Mouse (Mus musculus) ES-Bruce4 (cell line): ENCODE measurements around the gene Foxp2. TPM values are rescaled to one million over a fixed set of nuclear protein-coding genes. Genes with fewer than 3 reads are reported as not detected.

ENCODE experiments used
- H3K27ac ChIP-seq: 2 replicates; pipeline ENCODE4 v1.5.1; 2012; ENCODE audit warnings: low read length, inconsistent platforms; ENCODE audit not compliant: insufficient read depth
- H3K27me3 ChIP-seq: 2 replicates; pipeline ENCODE4 v1.6.1; 2012; ENCODE audit warnings: mild to moderate bottlenecking, low read length, inconsistent platforms; ENCODE audit not compliant: control insufficient read depth, poor library complexity, insufficient read depth, severe bottlenecking
- H3K36me3 ChIP-seq: 2 replicates; pipeline ENCODE4 v1.6.1; 2012; ENCODE audit warnings: inconsistent platforms, mild to moderate bottlenecking, low read length, moderate library complexity; ENCODE audit not compliant: control insufficient read depth, poor library complexity, insufficient read depth, severe bottlenecking
- H3K4me1 ChIP-seq: one replicate; pipeline ENCODE4 v1.8.1; 2011; ENCODE audit warnings: low read length; ENCODE audit not compliant: control insufficient read depth, insufficient read depth
- H3K4me3 ChIP-seq: 2 replicates; pipeline ENCODE4 v1.5.1; 2011; ENCODE audit warnings: low read depth, mild to moderate bottlenecking, low read length
- H3K9ac ChIP-seq: 2 replicates; pipeline ENCODE4 v1.6.1; 2012; ENCODE audit warnings: low read depth, mild to moderate bottlenecking, inconsistent platforms; ENCODE audit not compliant: poor library complexity, severe bottlenecking
- H3K9me3 ChIP-seq: replicated peaks from 2 replicates; pipeline ENCODE4 v1.6.1; 2012; ENCODE audit warnings: mild to moderate bottlenecking, low read length, inconsistent platforms; ENCODE audit not compliant: control insufficient read depth, poor library complexity, insufficient read depth, severe bottlenecking
- CTCF ChIP-seq: IDR thresholded peaks from one replicate; pipeline ENCODE4 v1.8.1; 2011; ENCODE audit warnings: low read depth, low read length
- EP300 ChIP-seq: IDR thresholded peaks from 2 replicates; pipeline ENCODE4 v1.6.1; 2011; ENCODE audit warnings: low read depth, low read length; ENCODE audit not compliant: insufficient read depth
- POLR2A ChIP-seq: IDR thresholded peaks from one replicate; pipeline ENCODE4 v1.8.1; 2011; ENCODE audit warnings: low read length; ENCODE audit not compliant: insufficient read depth
- polyA plus RNA-seq: library from polyadenylated mRNA; stranded (reverse); fragments of >200 nt; gene quantifications from 2 replicates; pipeline ENCODE4 v1.2.4, GENCODE M21; 2011; ENCODE audit warnings: low read depth; ENCODE audit not compliant: missing spikeins, insufficient read depth, insufficient read length

Foxp2 gene
- polyA plus RNA-seq, 1 experiment, result 1.3 TPM

GRCm38 (mm10) chr6:15242176-15242942 lies 341.2 kb downstream of the Foxp2 start:
- H3K9me3 ChIP-seq, result no peaks in the 10 kb centered on the region
- TF ChIP-seq CTCF, result no peak
- no peak overlapping the region for H3K27ac ChIP-seq
- H3K27me3 ChIP-seq, result no peaks in the 10 kb centered on the region
- no peak overlapping the region for H3K4me3 ChIP-seq
- H3K4me1 ChIP-seq, result no peaks in the 10 kb centered on the region
- H3K36me3 ChIP-seq, result no peaks in the 10 kb centered on the region
- H3K9ac ChIP-seq, result no peak overlapping the region

GRCm38 (mm10) chr6:15257393-15257792 lies 356.2 kb downstream of the Foxp2 start:
- Histone ChIP-seq H3K9me3 (no peaks in the 10 kb centered on the region), H3K27me3 (no peaks in the 10 kb centered on the region; the same call in 1 of the 2 replicates), H3K36me3 (no peaks in the 10 kb centered on the region), H3K9ac (no peak overlapping the region), H3K4me3 (no peak overlapping the region), H3K27ac (no peak overlapping the region), H3K4me1 (no peaks in the 10 kb centered on the region)
- no peak for TF ChIP-seq CTCF
- TF ChIP-seq EP300, result no peak
- TF ChIP-seq POLR2A, result no peak

GRCm38 (mm10) chr6:15257893-15258292 lies 356.7 kb downstream of the Foxp2 start:
- no peak overlapping the region for H3K4me3 ChIP-seq
- H3K4me1 ChIP-seq, result no peaks in the 10 kb centered on the region
- H3K27ac ChIP-seq, result no peak overlapping the region
- H3K36me3 ChIP-seq, result no peaks in the 10 kb centered on the region
- H3K9me3 ChIP-seq, result no peaks in the 10 kb centered on the region
- H3K9ac ChIP-seq, result no peak overlapping the region
- TF ChIP-seq EP300, result no peak
- TF ChIP-seq POLR2A, result no peak
- TF ChIP-seq CTCF, result no peak
- H3K27me3 ChIP-seq, result no peaks in the 10 kb centered on the region; the same call in 1 of the 2 replicates

- Histone ChIP-seq H3K9me3 (no peaks in the 10 kb centered on the region), H3K27ac (no peak overlapping the region), H3K4me3 (no peak overlapping the region), H3K4me1 (no peaks in the 10 kb centered on the region), H3K9ac (no peak overlapping the region), H3K36me3 (no peaks in the 10 kb centered on the region), H3K27me3 (no peaks in the 10 kb centered on the region)
- TF ChIP-seq CTCF (no peak), POLR2A (no peak), EP300 (no peak)
Observed at GRCm38 (mm10) chr6:15268136-15268535, 367.0 kb downstream of the Foxp2 start.

- H3K9me3 ChIP-seq, result no peaks in the 10 kb centered on the region
- no peak for TF ChIP-seq POLR2A
- no peak for TF ChIP-seq CTCF
- no peak for TF ChIP-seq EP300
- no peaks in the 10 kb centered on the region for H3K36me3 ChIP-seq
- no peaks in the 10 kb centered on the region for H3K4me1 ChIP-seq
- H3K27ac ChIP-seq, result no peak overlapping the region
- H3K27me3 ChIP-seq, result no peaks in the 10 kb centered on the region
- H3K9ac ChIP-seq, result no peak overlapping the region
- H3K4me3 ChIP-seq, result no peak overlapping the region
Observed at GRCm38 (mm10) chr6:15285213-15285612, 384.1 kb downstream of the Foxp2 start.

GRCm38 (mm10) chr6:15294081-15294480 lies 392.9 kb downstream of the Foxp2 start:
- H3K9me3 ChIP-seq, result no peaks in the 10 kb centered on the region
- TF ChIP-seq CTCF, result no peak
- TF ChIP-seq EP300, result no peak
- TF ChIP-seq POLR2A, result no peak
- H3K36me3 ChIP-seq, result no peaks in the 10 kb centered on the region
- H3K27me3 ChIP-seq, result no peaks in the 10 kb centered on the region
- no peak overlapping the region for H3K9ac ChIP-seq
- no peaks in the 10 kb centered on the region for H3K4me1 ChIP-seq
- no peak overlapping the region for H3K4me3 ChIP-seq
- no peak overlapping the region for H3K27ac ChIP-seq
